Mouse (Mus musculus): Measurements from ENCODE around the gene Chchd6. TPM values are rescaled to one million over a fixed set of nuclear protein-coding genes. Genes with fewer than 3 reads are reported as not detected.

Gene Chchd6
- polyA plus RNA-seq (2012; fragmentation: generic; extraction: Trizol): 28.8 TPM
- long read RNA-seq, experiment 1, transcript Chchd6-201 (8 exons, 1,121 nt): major isoform, 43 of 54 reads
- long read RNA-seq, experiment 1, transcript Chchd6-202 (7 exons, 1,042 nt): minor isoform, 6 of 54 reads
- long read RNA-seq, experiment 1, partial matches to known transcripts: 2 of 54 reads
- long read RNA-seq, experiment 1, other reads (novel, unspliced or antisense): 3 of 54 reads
- long read RNA-seq, experiment 2, transcript Chchd6-201 (8 exons, 1,121 nt): major isoform, 16 of 16 reads
- long read RNA-seq, experiment 2, partial matches to known transcripts: 0 of 16 reads
- long read RNA-seq, experiment 2, other reads (novel, unspliced or antisense): 0 of 16 reads

DNA sequence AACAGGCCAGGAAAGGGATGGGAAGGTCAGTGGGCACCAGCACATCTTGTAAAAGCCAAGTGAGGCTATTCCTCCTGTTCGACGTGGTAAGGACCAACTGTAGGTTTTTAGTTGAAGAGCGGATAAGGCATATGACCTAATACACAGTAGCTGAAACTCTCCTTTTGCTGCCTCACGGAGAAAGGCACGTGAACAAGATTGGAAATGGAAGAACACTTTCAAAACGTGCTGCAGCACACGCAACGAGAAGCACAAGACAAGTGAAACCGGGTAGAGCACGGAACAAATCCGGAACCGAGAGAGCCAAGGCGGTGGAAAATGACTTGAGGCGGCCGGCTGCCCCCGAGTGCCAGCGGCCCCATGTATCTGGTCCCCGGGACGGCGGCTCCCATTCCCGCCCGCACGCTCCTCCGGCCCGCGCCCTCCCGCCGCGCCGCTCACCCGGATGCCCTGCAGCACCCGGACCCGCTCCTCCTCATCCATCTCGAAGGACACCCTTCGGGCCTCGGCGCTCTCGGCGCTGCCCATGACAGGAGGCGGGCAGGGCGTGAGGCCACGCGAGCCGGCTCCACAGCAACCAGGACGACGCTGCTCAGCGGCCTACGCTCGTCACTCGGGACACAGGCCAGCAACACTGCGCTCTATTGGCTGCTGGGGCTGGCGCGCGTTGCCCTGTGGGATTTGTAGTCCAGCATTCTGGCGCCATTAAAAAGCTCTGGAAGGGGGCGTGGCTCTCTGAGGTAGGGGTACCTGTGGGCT, at the start of gene Chchd6:
Gene Chchd6 (minus strand): TSS at position 635 of the 759 bp plus-strand sequence.
- Histone ChIP-seq H3K79me3 (ENCODE audit: low read depth) (no peaks in the 10 kb centered on the region), H3K36me3 (ENCODE audit: control insufficient read depth, insufficient read depth) (no peaks in the 10 kb centered on the region), H3K4me3 (ENCODE audit: insufficient read depth, poor library complexity, severe bottlenecking) (peak within 1 kb of the TSS; percentile 42), H3ac (ENCODE audit: control insufficient read depth, insufficient read length, low read depth) (peak within 1 kb of the TSS; percentile 64), H3K79me2 (ENCODE audit: control insufficient read depth, insufficient read depth) (no peaks in the 10 kb centered on the region), H3K27me3 (ENCODE audit: control insufficient read depth, insufficient read depth, insufficient read length) (no peaks in the 10 kb centered on the region)
- no peak for TF ChIP-seq USF1 (IDR thresholded peaks at IDR 0.05; ENCODE audit: low read depth)
- no peak for TF ChIP-seq CTCF (IDR thresholded peaks at IDR 0.05; ENCODE audit: control insufficient read depth, insufficient read depth, insufficient read length)
- TF ChIP-seq MAX (IDR thresholded peaks at IDR 0.05): peak; percentile 26
- no peak for TF ChIP-seq FOSL1 (IDR thresholded peaks at IDR 0.05; ENCODE audit: insufficient read depth, low read length, poor library complexity, severe bottlenecking)
- TF ChIP-seq CEBPB (IDR thresholded peaks at IDR 0.05; ENCODE audit: low read depth): no peak
- no peak for TF ChIP-seq MYOG (IDR thresholded peaks at IDR 0.05; ENCODE audit: control insufficient read depth, extremely low read depth, insufficient read length)
- TF ChIP-seq MYOD1 (IDR thresholded peaks at IDR 0.05; ENCODE audit: control insufficient read depth, insufficient read length, low read depth): no peak

DNA sequence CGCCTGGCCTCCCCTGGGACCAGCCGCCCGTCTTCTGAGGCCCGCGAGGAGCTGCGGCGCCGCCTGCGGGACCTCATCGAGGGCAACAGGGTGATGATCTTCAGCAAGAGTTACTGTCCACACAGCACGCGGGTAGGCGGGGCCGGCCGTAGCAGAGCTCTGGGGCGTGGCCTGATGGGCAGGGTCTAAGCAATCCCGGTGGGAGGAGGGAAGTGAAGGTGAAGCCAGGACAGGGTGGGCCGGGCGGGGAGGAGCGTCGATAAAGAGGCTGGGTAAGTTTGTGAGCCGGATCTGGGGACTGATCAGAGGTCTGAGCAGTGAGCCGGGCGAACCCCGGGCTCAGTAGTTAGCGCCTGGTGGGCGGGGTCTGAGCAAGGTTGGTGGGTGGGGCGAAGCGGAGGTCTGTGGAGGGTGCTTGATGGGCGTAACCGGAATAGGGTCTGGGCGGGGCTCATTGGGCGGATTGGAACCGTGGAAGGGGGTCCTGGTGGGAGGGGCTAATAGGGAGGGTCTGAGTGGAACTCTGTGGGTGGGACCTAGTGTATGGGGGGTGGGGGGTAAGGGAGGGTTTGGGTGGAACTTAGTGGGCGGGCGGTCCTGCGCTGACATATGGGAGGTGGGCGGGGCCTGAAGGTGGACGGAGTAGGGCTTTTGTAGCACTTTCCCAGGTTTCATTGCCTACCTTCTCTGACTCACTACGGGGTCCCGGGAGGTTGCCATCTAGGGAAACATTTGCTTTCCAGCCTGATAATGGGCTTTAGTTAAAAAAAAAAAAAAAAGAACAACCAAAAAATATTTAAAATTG, 49.0 kb upstream of the Chchd6 start:
- Histone ChIP-seq H3K79me2 (ENCODE audit: control insufficient read depth, insufficient read depth) (no peaks in the 10 kb centered on the region), H3K79me3 (ENCODE audit: low read depth) (no peaks in the 10 kb centered on the region), H3K4me3 (ENCODE audit: insufficient read depth, poor library complexity, severe bottlenecking) (peak overlapping the region; percentile 31), H3K27me3 (ENCODE audit: control insufficient read depth, insufficient read depth, insufficient read length) (no peaks in the 10 kb centered on the region), H3K36me3 (ENCODE audit: control insufficient read depth, insufficient read depth) (no peaks in the 10 kb centered on the region), H3ac (ENCODE audit: control insufficient read depth, insufficient read length, low read depth) (peak overlapping the region; percentile 61)
- TF ChIP-seq CTCF (IDR thresholded peaks at IDR 0.05; ENCODE audit: control insufficient read depth, insufficient read depth, insufficient read length) (no peak), CEBPB (IDR thresholded peaks at IDR 0.05; ENCODE audit: low read depth) (no peak), MAX (IDR thresholded peaks at IDR 0.05) (peak; percentile 71), MYOD1 (IDR thresholded peaks at IDR 0.05; ENCODE audit: control insufficient read depth, insufficient read length, low read depth) (no peak)

DNA sequence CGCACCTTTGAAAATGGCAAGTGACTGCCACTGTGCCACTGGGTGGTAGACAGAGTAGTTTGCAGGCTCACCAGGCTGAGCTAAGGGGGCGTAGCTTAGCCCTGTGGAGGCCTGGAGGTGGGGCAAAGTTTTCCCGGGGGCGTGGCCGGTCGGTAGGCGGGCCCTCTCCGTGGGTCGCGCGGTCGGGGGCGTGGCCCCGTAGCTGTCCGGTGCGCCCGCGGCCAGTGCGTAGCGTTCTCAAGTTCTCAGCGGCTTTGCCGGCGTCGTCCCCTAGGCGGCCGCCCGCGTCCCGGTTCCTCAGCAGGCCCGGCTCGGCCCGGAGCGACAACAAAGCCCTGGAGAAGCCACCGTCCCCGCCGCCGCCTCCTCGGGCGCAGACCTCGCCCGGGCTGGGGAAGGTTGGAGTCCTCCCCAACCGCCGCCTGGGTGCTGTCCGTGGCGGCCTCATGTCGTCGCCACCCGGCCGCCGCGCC, 48.4 kb upstream of the Chchd6 start, which contains the start of gene Txnrd3:
Gene Txnrd3 (plus strand): TSS at position 191 of the 473 bp plus-strand sequence.
- Histone ChIP-seq H3K79me3 (ENCODE audit: low read depth) (no peaks in the 10 kb centered on the region), H3K27me3 (ENCODE audit: control insufficient read depth, insufficient read depth, insufficient read length) (no peaks in the 10 kb centered on the region), H3ac (ENCODE audit: control insufficient read depth, insufficient read length, low read depth) (peak within 1 kb of the TSS; percentile 61), H3K36me3 (ENCODE audit: control insufficient read depth, insufficient read depth) (no peaks in the 10 kb centered on the region), H3K79me2 (ENCODE audit: control insufficient read depth, insufficient read depth) (no peaks in the 10 kb centered on the region), H3K4me3 (ENCODE audit: insufficient read depth, poor library complexity, severe bottlenecking) (peak within 1 kb of the TSS; percentile 31)
- TF ChIP-seq FOSL1 (IDR thresholded peaks at IDR 0.05; ENCODE audit: insufficient read depth, low read length, poor library complexity, severe bottlenecking): no peak
- TF ChIP-seq CEBPB (IDR thresholded peaks at IDR 0.05; ENCODE audit: low read depth): no peak
- TF ChIP-seq USF1 (IDR thresholded peaks at IDR 0.05; ENCODE audit: low read depth): no peak
- no peak for TF ChIP-seq MYOG (IDR thresholded peaks at IDR 0.05; ENCODE audit: control insufficient read depth, extremely low read depth, insufficient read length)
- no peak for TF ChIP-seq MYOD1 (IDR thresholded peaks at IDR 0.05; ENCODE audit: control insufficient read depth, insufficient read length, low read depth)
- TF ChIP-seq MAX (IDR thresholded peaks at IDR 0.05): no peak
- no peak for TF ChIP-seq CTCF (IDR thresholded peaks at IDR 0.05; ENCODE audit: control insufficient read depth, insufficient read depth, insufficient read length)

DNA sequence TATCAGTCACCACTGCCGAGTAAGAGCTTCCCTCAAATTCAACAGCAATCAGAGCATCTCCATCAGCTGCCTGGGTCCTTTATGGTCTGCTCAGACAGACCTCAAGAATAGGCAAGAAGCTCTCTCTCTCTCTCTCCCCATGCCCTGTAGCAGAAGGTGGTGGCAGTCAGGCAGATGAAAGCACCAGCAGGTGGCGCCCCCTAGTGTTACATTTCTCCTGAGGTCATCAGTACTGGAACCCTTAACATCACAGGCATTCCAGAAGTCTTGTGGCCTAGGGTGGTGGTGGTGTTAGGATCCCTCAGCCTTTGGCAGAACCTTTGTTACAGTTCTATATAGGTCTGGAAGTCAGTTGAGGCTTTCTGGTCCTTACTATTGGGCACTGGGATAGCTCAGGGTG, 43.6 kb upstream of the Chchd6 start:
- no peak overlapping the region for H3ac ChIP-seq (ENCODE audit: control insufficient read depth, insufficient read length, low read depth)
- H3K27me3 ChIP-seq (ENCODE audit: control insufficient read depth, insufficient read depth, insufficient read length): no peaks in the 10 kb centered on the region
- H3K4me3 ChIP-seq (ENCODE audit: insufficient read depth, poor library complexity, severe bottlenecking): no peak overlapping the region
- peak; percentile 44 for TF ChIP-seq CTCF (IDR thresholded peaks at IDR 0.05; ENCODE audit: control insufficient read depth, insufficient read depth, insufficient read length)
- TF ChIP-seq MAX (IDR thresholded peaks at IDR 0.05): no peak
- no peaks in the 10 kb centered on the region for H3K36me3 ChIP-seq (ENCODE audit: control insufficient read depth, insufficient read depth)
- no peaks in the 10 kb centered on the region for H3K79me3 ChIP-seq (ENCODE audit: low read depth)
- no peaks in the 10 kb centered on the region for H3K79me2 ChIP-seq (ENCODE audit: control insufficient read depth, insufficient read depth)

DNA sequence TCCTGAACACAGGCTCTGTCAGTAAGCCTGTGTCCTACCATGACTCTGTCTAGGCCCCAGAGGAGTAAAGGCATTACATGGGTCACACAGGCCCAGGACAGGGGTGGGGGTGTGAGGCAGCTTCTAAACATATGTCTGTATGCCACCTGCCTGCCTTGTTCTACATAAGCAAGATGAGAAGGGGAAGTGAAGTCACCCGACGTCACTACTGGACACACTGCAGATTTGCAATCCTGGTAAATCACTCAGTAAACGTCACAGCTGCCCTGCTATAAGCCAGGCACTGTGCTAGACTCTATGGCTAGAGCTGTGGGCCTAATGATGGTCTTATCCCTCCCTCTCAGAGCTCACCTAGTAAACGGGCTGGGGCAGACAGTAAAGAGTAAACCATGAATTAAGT, 42.5 kb upstream of the Chchd6 start:
- Histone ChIP-seq H3K27me3 (ENCODE audit: control insufficient read depth, insufficient read depth, insufficient read length) (peaks cover 4% of the 10 kb centered on the region), H3K79me3 (ENCODE audit: low read depth) (no peaks in the 10 kb centered on the region), H3K36me3 (ENCODE audit: control insufficient read depth, insufficient read depth) (no peaks in the 10 kb centered on the region), H3K4me3 (ENCODE audit: insufficient read depth, poor library complexity, severe bottlenecking) (no peak overlapping the region), H3ac (ENCODE audit: control insufficient read depth, insufficient read length, low read depth) (no peak overlapping the region), H3K79me2 (ENCODE audit: control insufficient read depth, insufficient read depth) (no peaks in the 10 kb centered on the region)
- TF ChIP-seq FOSL1 (IDR thresholded peaks at IDR 0.05; ENCODE audit: insufficient read depth, low read length, poor library complexity, severe bottlenecking): no peak
- no peak for TF ChIP-seq CTCF (IDR thresholded peaks at IDR 0.05; ENCODE audit: control insufficient read depth, insufficient read depth, insufficient read length)
- no peak for TF ChIP-seq USF1 (IDR thresholded peaks at IDR 0.05; ENCODE audit: low read depth)
- TF ChIP-seq CEBPB (IDR thresholded peaks at IDR 0.05; ENCODE audit: low read depth): no peak
- no peak for TF ChIP-seq MYOG (IDR thresholded peaks at IDR 0.05; ENCODE audit: control insufficient read depth, extremely low read depth, insufficient read length)
- no peak for TF ChIP-seq MAX (IDR thresholded peaks at IDR 0.05)
- TF ChIP-seq MYOD1 (IDR thresholded peaks at IDR 0.05; ENCODE audit: control insufficient read depth, insufficient read length, low read depth): no peak

All from C2C12 (cell line).